ENCODE assay signal across 9 mouse cellular contexts in the genomic region with DNA sequence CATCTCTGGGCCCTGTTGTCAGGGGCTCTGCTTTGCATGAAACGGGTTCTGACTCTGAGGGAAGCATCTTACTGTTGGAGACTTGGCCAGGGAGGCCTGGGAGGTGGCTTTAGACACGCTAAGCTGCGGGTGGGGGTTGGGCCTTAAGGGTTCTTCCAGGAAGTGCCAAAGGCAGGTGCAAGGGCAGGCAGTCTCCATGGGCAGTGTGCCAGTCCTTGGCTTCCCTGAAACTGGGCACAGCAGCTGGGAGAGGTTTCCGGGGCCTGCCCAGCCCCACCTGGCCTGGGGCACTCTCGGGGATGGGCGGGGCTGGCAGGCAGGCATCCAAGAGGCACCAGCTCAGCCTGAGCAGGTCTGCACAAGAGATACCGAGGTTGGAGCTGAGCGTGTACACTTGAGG. TPM values are rescaled to one million over a fixed set of nuclear protein-coding genes. Genes with fewer than 3 reads are reported as not detected.
A peak's percentile ranks its signal among the peaks of the same experiment; 100 is the strongest.
DNase-seq lines count a peak whose midpoint lies in the region; ATAC-seq and TF ChIP-seq lines count a peak whose summit lies in the region.
"Had no signal": no experiment of that assay in that cellular context is flagged by ENCODE, and none has a peak within 500 bp of the region (broad histone marks: within the 10 kb centered on the region; RNA-seq: fewer than 3 reads in every experiment).

No protein-coding gene starts in this region.

- intact Hi-C loops in gastrocnemius, adult 2 months (cut with DNase I), result no loop called here

- ATAC-seq in megakaryocyte-erythroid progenitor cell, adult 5-6 weeks (replicated peaks; ENCODE audit: low FRiP score, low TSS enrichment, poor library complexity, severe bottlenecking), result peak; percentile 49; the same call in 1 of the 2 replicates

- H3K27ac ChIP-seq in gastrocnemius, adult 2 months, result peak overlapping the region; percentile 93

- no peak for TF ChIP-seq CTCF in gastrocnemius, adult 2 months (IDR thresholded peaks at IDR 0.05)

- peak; percentile 55 for DNase-seq in adrenal gland, postnatal 25 days
- DNase-seq in adrenal gland, postnatal 4 days (ENCODE audit: low spot score in 2 of 2), result no peak
- peak; percentile 70 for DNase-seq in 3134 (ENCODE audit: extremely low read depth, insufficient read length, low spot score)
- DNase-seq in gastrocnemius, adult 2 months, result peak; percentile 89
- peak; percentile 82 for DNase-seq in kidney, adult 9 months
- no peak for DNase-seq in layer of hippocampus, adult 9-11 months
- no peak for DNase-seq in layer of hippocampus, adult 9-10 months (ENCODE audit: low spot score)

- no peak overlapping the region; the same call in 1 of the 2 replicates for H3K4me3 ChIP-seq in gastrocnemius, adult 2 months
- H3K4me3 ChIP-seq: erythroblast, embryonic 14.5 days had no signal

RNA-seq across cellular contexts. Expression of a gene that starts 7.8 kb away (rescaled TPM):
- total RNA-seq in adrenal gland, postnatal 25 days (2021), result 15.3 and 15.4 TPM in 2 replicates
- 10 to 100 TPM; 10.9 to 11.1 TPM for total RNA-seq in adrenal gland, postnatal 4 days (2021)
- 10 to 100 TPM; 23.6 to 28.4 TPM for total RNA-seq in gastrocnemius, adult 2 months (2021)
- total RNA-seq in megakaryocyte-erythroid progenitor cell, adult 5-6 weeks (2014; fragmentation: Nextera tagmentation), result not detected in 2 replicates
- 7.5 and 8.7 TPM in 2 replicates for total RNA-seq in megakaryocyte-erythroid progenitor cell, adult 5-6 weeks (2017)

RNA-seq across cellular contexts. Expression of a gene that starts 19.6 kb away (rescaled TPM):
- 14.4 and 15.2 TPM in 2 replicates for total RNA-seq in adrenal gland, postnatal 25 days (2021)
- 10 to 100 TPM; 18.5 to 23.1 TPM for total RNA-seq in adrenal gland, postnatal 4 days (2021)
- 1 to 10 TPM; 1.9 to 3.0 TPM for total RNA-seq in gastrocnemius, adult 2 months (2021)
- 14.9 and 24.4 TPM in 2 replicates for total RNA-seq in megakaryocyte-erythroid progenitor cell, adult 5-6 weeks (2014; fragmentation: Nextera tagmentation)
- total RNA-seq in megakaryocyte-erythroid progenitor cell, adult 5-6 weeks (2017), result 24.0 and 29.0 TPM in 2 replicates

RNA-seq across cellular contexts. Expression of a gene that starts 36.9 kb away (rescaled TPM):
- 188 and 208 TPM in 2 replicates for total RNA-seq in adrenal gland, postnatal 25 days (2021)
- 100 to 1,000 TPM; 162 to 179 TPM for total RNA-seq in adrenal gland, postnatal 4 days (2021)
- total RNA-seq in gastrocnemius, adult 2 months (2021), result 100 to 1,000 TPM; 110 to 139 TPM
- 206 and 233 TPM in 2 replicates for total RNA-seq in megakaryocyte-erythroid progenitor cell, adult 5-6 weeks (2014; fragmentation: Nextera tagmentation)
- 27.7 and 49.2 TPM in 2 replicates for total RNA-seq in megakaryocyte-erythroid progenitor cell, adult 5-6 weeks (2017)

Comparison
In these comparisons a context has a peak if more than half of its experiments do, and no peak if none do; other contexts are left out.
1. DNase-seq: peak in adrenal gland, postnatal 25 days (single experiment), 3134 (single experiment), gastrocnemius, adult 2 months (single experiment) and kidney, adult 9 months (single experiment); none in adrenal gland, postnatal 4 days (0 of 2), layer of hippocampus, adult 9-11 months (single experiment) and layer of hippocampus, adult 9-10 months (single experiment).